Mouse (Mus musculus) embryonic facial prominence, embryonic 15.5 days (tissue): ENCODE measurements around the gene Gpr89. TPM values are rescaled to one million over a fixed set of nuclear protein-coding genes. Genes with fewer than 3 reads are reported as not detected.

Experiments used
- ATAC-seq: fragments of 200-750 bp; cut with Nextera tagmentation; 2 replicates; pipeline ENCODE4 v1.8.0; 2017; ENCODE audit warnings: low read depth, moderate TSS enrichment; ENCODE audit not compliant: insufficient number of reproducible peaks, low FRiP score, low TSS enrichment
- H3K27ac ChIP-seq: fragments of 300-500 bp; sonication (generic); replicated peaks from 2 replicates; pipeline ENCODE4 v1.5.1; 2015; ENCODE audit warnings: mild to moderate bottlenecking, inconsistent platforms
- H3K27me3 ChIP-seq: fragments of 300-500 bp; sonication (generic); 2 replicates; pipeline ENCODE4 v1.6.1; 2015; ENCODE audit warnings: inconsistent platforms
- H3K36me3 ChIP-seq: fragments of 300-500 bp; sonication (generic); 2 replicates; pipeline ENCODE4 v1.6.1; 2015; ENCODE audit warnings: mild to moderate bottlenecking, inconsistent platforms
- H3K4me1 ChIP-seq: fragments of 300-500 bp; sonication (generic); 2 replicates; pipeline ENCODE4 v1.6.1; 2015; ENCODE audit warnings: inconsistent platforms
- H3K4me2 ChIP-seq: fragments of 300-500 bp; sonication (generic); replicated peaks from 2 replicates; pipeline ENCODE4 v1.6.1; 2015; ENCODE audit warnings: mild to moderate bottlenecking, inconsistent platforms
- H3K4me3 ChIP-seq: fragments of 300-500 bp; sonication (generic); replicated peaks from 2 replicates; pipeline ENCODE4 v1.5.1; 2015; ENCODE audit warnings: mild to moderate bottlenecking, inconsistent platforms
- H3K9ac ChIP-seq: fragments of 300-500 bp; sonication (generic); 2 replicates; pipeline ENCODE4 v1.6.1; 2015; ENCODE audit warnings: inconsistent platforms
- H3K9me3 ChIP-seq: fragments of 300-500 bp; sonication (generic); replicated peaks from 2 replicates; pipeline ENCODE4 v1.6.1; 2016; ENCODE audit warnings: inconsistent platforms
- WGBS: fragments of 180-500 bp; shearing (Covaris S2); methylation state at CpG from one replicate; pipeline ENCODE4 v1.1.7; 2015; 5-methylcytosine and 5-hydroxymethylcytosine counted together
- polyA plus RNA-seq: library from polyadenylated mRNA; unstranded; fragments of >200 nt; fragmentation: Nextera tagmentation; extraction: Ambion mirVana; gene quantifications from 2 replicates; pipeline ENCODE4 v1.2.1, GENCODE M21; 2015

Gene Gpr89
- polyA plus RNA-seq, 1 experiment from 2014 or later, result 37.8 TPM

DNA sequence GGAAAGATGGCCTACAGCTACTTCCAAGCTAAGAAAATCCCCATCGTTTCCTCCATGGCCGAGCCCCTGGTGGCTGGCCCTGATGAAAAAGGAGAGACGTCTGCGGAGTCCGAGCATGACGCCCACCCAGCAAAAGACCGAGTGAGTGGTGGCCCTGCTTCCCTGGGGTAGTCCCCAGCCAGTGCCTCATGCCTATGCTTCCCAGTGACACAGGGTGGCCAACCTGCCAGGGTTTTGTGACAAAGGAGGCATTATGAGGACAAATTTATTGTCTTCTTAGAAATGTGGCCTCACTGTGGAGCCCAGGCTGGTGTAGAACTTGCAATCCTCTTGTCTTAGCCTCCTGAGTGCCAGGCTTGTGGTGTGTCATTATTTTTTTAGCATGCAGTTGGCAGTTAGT lies 36.1 kb downstream of the Gpr89 start:
- Histone ChIP-seq H3K4me1 (no peaks in the 10 kb centered on the region), H3K36me3 (peaks cover 56% of the 10 kb centered on the region), H3K27ac (no peak overlapping the region), H3K4me3 (no peak overlapping the region), H3K4me2 (no peak overlapping the region), H3K9me3 (no peaks in the 10 kb centered on the region), H3K27me3 (no peaks in the 10 kb centered on the region), H3K9ac (no peak overlapping the region)
- WGBS, result 96% methylated on average over 7 of the region's 7 CpGs
- ATAC-seq, result no peak

DNA sequence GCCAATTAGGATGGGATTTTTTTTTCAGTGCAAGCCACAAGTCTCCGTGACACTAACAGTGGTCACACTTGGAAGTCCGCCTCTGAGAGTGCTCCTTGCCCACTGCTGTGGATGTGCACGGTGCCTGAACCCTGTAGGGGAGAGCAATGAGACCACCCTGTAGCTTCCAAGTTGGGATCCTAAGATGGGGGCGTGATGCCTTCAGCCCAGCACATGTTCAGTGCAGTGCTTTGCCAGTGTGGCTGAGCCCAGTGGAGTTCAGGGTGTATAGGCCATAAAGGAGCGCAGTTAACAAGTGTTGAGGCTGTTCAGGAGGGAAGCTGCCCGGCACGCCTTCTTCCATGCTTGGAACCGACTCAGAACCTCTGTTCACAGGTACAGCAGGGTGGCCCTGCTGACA lies 36.6 kb downstream of the Gpr89 start:
- H3K4me2 ChIP-seq, result no peak overlapping the region
- no peak overlapping the region for H3K9ac ChIP-seq
- ATAC-seq, result no peak
- peaks cover 51% of the 10 kb centered on the region for H3K36me3 ChIP-seq
- H3K9me3 ChIP-seq, result no peaks in the 10 kb centered on the region
- H3K4me1 ChIP-seq, result no peaks in the 10 kb centered on the region
- WGBS, result 89% methylated on average over 8 of the region's 8 CpGs
- H3K27ac ChIP-seq, result no peak overlapping the region
- no peak overlapping the region for H3K4me3 ChIP-seq
- H3K27me3 ChIP-seq, result no peaks in the 10 kb centered on the region

DNA sequence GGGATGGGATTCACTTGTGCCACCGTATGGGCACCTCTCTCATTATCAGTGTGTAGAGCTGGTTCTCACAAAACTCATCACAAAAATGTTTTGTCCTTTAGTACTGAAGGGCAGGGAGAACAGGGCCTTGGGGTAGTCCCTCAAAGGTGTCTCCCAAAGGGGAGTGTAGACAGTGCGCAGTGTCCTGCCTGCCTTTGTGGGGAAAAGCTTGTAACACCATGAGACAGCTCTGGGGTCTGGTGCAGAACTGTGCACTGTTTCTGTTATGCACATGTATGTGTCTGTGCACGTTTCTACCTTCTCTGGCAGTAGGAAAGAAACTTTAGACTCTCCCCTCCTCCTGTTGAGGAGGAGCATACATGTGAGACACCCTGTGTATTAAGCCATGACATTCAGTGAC lies 37.3 kb downstream of the Gpr89 start:
- H3K36me3 ChIP-seq, result peaks cover 44% of the 10 kb centered on the region
- no peaks in the 10 kb centered on the region for H3K9me3 ChIP-seq
- H3K27me3 ChIP-seq, result no peaks in the 10 kb centered on the region
- ATAC-seq, result no peak
- WGBS, result 86% methylated on average over 3 of the region's 3 CpGs
- H3K4me1 ChIP-seq, result no peaks in the 10 kb centered on the region
- no peak overlapping the region for H3K9ac ChIP-seq
- H3K4me3 ChIP-seq, result no peak overlapping the region
- no peak overlapping the region for H3K4me2 ChIP-seq
- H3K27ac ChIP-seq, result no peak overlapping the region

DNA sequence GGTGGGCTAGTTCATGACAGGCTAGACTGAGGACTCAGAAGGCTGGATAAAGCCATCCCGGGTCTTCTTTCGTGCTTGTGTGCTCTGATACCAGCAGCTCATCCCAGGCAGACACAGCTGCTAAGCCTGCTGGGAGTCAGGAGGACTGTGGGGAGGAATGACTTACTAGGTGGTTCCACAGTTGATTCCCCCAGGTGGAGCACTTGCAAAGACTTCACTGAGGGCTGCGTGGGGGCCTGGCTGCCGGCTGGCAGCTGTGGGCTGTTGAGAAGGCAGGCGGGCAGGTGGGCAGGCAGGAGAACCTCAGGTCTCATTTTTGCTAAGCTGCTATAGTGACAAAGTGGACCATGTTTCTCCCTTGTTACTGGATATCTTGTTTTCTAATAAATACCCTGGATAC lies 44.6 kb downstream of the Gpr89 start:
- Histone ChIP-seq H3K27ac (no peak overlapping the region), H3K9ac (no peak overlapping the region), H3K9me3 (no peaks in the 10 kb centered on the region), H3K27me3 (no peaks in the 10 kb centered on the region), H3K4me3 (no peak overlapping the region), H3K4me2 (no peak overlapping the region), H3K4me1 (no peaks in the 10 kb centered on the region), H3K36me3 (no peaks in the 10 kb centered on the region)
- ATAC-seq, result no peak
- WGBS, result 87% methylated on average over 5 of the region's 5 CpGs

DNA sequence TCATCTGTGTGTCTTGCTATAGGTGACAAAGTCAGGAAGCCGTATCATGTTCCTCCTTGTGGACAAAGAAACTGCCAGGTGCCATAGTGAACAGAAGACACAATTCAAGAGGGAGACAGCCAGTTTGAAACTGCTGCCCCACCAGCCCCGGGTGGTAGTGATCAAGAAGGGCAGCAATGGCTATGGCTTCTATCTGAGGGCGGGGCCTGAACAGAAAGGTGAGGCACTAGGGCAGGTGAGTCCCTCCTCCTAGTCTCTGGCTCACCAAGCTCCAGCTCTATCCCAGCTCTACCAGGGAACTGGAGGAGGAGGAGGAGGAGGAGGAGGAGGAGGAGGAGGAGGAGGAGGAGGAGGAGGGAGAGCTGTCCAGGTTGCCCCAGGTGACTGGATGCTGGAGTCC lies 49.3 kb downstream of the Gpr89 start:
- Histone ChIP-seq H3K27me3 (no peaks in the 10 kb centered on the region), H3K4me3 (no peak overlapping the region), H3K9me3 (no peaks in the 10 kb centered on the region), H3K4me1 (no peaks in the 10 kb centered on the region), H3K9ac (no peak overlapping the region), H3K4me2 (no peak overlapping the region), H3K27ac (no peak overlapping the region), H3K36me3 (no peaks in the 10 kb centered on the region)
- ATAC-seq, result no peak
- whole genome bisulfite sequencing, result 79% methylated on average over 3 of the region's 3 CpGs

DNA sequence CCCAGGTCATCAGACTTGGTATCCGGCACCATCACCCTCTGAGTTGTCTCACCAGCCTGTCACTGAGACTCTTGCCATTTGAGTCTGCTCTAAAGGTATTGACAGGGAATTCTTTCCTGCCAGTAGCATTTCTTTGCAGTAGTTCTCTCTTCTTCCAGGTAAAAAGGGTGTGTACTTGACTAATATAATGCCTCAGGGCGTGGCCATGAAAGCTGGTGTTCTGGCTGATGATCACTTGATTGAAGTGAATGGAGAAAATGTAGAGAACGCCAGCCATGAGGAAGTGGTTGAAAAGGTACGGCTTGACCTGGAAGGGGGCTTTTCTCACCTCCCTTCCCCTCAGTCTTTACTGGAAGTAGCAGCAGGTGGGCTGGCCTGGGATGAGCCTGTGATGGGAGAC lies 50.8 kb downstream of the Gpr89 start:
- WGBS, result 80% methylated on average over 4 of the region's 4 CpGs

DNA sequence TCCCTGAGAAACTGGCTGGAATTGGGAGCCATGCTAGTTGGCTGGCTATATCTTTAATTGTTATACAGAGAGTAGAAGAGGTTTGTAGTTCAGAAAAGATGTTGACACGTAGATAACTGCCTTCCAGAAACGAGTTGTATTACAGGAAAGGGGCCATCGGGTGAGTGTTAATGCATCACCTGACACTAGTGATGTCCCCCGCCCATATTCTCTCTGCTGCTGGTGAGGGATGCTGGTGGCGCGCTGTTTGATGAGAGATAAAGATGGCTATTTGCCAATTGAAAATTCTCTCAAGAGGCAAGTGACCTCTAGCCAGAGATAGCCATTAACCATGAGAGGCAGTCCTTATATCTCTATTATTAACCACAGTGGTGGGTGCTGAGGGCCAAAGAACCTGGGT lies 52.6 kb downstream of the Gpr89 start:
- H3K9ac ChIP-seq, result no peak overlapping the region
- ATAC-seq, result no peak
- H3K27ac ChIP-seq, result no peak overlapping the region
- H3K4me3 ChIP-seq, result no peak overlapping the region
- H3K4me2 ChIP-seq, result no peak overlapping the region
- WGBS, result 74% methylated on average over 6 of the region's 6 CpGs
- no peaks in the 10 kb centered on the region for H3K36me3 ChIP-seq
- no peaks in the 10 kb centered on the region for H3K27me3 ChIP-seq
- no peaks in the 10 kb centered on the region for H3K4me1 ChIP-seq
- H3K9me3 ChIP-seq, result no peaks in the 10 kb centered on the region

More for the DNA sequence above, 50.8 kb downstream of the Gpr89 start:
- H3K9ac ChIP-seq, result no peak overlapping the region
- no peaks in the 10 kb centered on the region for H3K27me3 ChIP-seq
- H3K36me3 ChIP-seq, result no peaks in the 10 kb centered on the region
- ATAC-seq, result no peak
- H3K4me2 ChIP-seq, result no peak overlapping the region
- no peaks in the 10 kb centered on the region for H3K9me3 ChIP-seq
- no peak overlapping the region for H3K27ac ChIP-seq
- no peaks in the 10 kb centered on the region for H3K4me1 ChIP-seq
- no peak overlapping the region for H3K4me3 ChIP-seq

DNA sequence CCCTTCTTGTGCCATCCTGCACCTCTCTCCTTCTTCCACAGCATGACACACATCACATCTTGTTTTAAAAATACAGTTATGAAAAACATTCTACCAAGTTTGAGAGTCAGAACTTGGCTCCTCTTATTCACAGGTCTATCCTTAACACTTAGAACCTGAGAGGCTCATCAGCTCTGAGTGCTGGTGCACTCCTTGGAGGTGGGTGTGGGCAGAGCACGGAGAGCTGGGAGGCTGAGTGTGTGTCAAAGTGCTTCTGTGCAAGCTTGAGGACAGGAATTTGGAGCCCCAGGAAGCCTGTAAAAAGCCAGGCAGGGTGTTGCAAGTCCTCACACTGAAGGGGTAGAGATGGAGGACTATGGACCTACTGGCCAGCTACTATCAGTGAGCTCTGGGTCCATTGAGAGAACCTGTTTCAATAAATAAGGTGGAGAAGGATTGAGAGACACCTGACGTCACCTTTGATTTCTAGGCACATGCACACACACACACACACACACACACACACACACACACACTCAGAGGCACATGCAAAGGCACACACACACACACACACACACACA lies 55.9 kb downstream of the Gpr89 start:
- Histone ChIP-seq H3K27me3 (no peaks in the 10 kb centered on the region), H3K36me3 (no peaks in the 10 kb centered on the region), H3K4me3 (no peak overlapping the region), H3K27ac (no peak overlapping the region), H3K4me1 (no peaks in the 10 kb centered on the region), H3K4me2 (no peak overlapping the region), H3K9ac (no peak overlapping the region), H3K9me3 (no peaks in the 10 kb centered on the region)
- 79% methylated on average over 2 of the region's 2 CpGs for WGBS
- ATAC-seq, result no peak

DNA sequence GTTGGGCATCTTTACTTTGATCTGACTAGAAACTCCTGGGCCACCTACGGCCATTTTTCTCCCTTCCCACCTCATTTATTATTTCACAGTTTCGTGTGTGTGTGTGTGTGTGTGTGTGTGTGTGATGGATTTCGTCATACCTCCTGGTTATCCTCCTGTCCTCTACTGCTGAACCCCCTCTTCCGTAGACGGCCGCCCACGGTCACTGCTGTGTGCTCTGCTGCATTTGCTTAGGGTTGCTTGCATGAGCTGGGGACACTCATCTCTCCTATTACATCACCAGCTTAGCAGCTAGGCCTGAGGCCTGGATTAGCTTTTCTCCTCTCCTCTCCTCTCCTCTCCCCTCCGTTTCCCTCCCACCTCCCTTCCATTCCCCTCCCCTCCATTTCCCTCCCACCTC lies 56.7 kb downstream of the Gpr89 start:
- Histone ChIP-seq H3K27me3 (no peaks in the 10 kb centered on the region), H3K9me3 (no peaks in the 10 kb centered on the region), H3K27ac (no peak overlapping the region), H3K4me1 (no peaks in the 10 kb centered on the region), H3K4me3 (no peak overlapping the region), H3K36me3 (no peaks in the 10 kb centered on the region), H3K4me2 (no peak overlapping the region), H3K9ac (no peak overlapping the region)
- WGBS, result 76% methylated on average over 7 of the region's 8 CpGs
- ATAC-seq, result no peak

DNA sequence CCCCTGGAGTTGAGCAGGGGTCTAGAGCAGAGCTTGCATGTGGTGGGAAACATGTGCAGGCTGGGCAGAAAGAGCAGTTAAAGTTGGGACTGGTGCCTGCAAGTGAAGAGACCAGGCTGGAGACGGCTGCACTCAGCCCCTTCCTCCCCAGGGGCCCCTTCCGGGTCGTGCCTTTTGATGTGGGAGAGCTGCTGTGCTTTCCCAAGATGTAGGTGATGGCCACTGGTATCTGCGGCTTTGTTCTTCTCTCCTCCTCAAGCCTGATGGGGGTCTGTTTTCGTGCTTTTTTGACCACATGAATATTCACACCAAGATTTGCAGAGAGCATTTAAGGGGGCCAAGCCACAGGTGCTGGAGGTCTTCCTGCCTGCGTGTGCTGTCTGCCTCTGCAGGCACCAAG lies 57.5 kb downstream of the Gpr89 start:
- Histone ChIP-seq H3K27me3 (no peaks in the 10 kb centered on the region), H3K4me3 (no peak overlapping the region)
- WGBS, result 36% methylated on average over 6 of the region's 6 CpGs

DNA sequence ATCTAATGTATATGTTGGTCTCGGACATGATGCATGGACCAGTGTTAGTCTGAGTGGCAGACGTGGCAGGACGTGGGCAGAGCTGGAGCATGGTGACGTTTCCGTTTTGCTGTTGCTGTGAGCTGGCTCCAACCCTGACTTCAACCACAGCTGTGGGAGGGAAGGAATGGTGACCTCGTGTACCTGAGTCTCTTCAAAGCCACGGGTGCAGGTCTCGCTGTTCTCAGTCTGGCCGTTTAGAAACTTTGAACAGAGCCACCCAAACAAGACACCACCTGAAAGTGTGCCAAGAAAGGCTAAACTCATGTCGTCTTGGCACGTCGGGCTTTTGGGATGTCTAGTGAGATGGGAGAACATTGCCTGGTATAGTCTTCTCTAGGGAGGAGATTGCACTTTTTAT lies 58.2 kb downstream of the Gpr89 start:
- Histone ChIP-seq H3K4me3 (no peak overlapping the region), H3K36me3 (no peaks in the 10 kb centered on the region), H3K4me2 (no peak overlapping the region), H3K27me3 (no peaks in the 10 kb centered on the region), H3K9ac (no peak overlapping the region), H3K27ac (no peak overlapping the region), H3K4me1 (no peaks in the 10 kb centered on the region), H3K9me3 (no peaks in the 10 kb centered on the region)
- WGBS, result 79% methylated on average over 12 of the region's 12 CpGs
- no peak for ATAC-seq

More for the DNA sequence above, 57.5 kb downstream of the Gpr89 start:
- no peak overlapping the region for H3K9ac ChIP-seq
- ATAC-seq, result no peak
- H3K9me3 ChIP-seq, result no peaks in the 10 kb centered on the region
- H3K4me2 ChIP-seq, result no peak overlapping the region
- no peak overlapping the region for H3K27ac ChIP-seq
- no peaks in the 10 kb centered on the region for H3K4me1 ChIP-seq
- no peaks in the 10 kb centered on the region for H3K36me3 ChIP-seq

DNA sequence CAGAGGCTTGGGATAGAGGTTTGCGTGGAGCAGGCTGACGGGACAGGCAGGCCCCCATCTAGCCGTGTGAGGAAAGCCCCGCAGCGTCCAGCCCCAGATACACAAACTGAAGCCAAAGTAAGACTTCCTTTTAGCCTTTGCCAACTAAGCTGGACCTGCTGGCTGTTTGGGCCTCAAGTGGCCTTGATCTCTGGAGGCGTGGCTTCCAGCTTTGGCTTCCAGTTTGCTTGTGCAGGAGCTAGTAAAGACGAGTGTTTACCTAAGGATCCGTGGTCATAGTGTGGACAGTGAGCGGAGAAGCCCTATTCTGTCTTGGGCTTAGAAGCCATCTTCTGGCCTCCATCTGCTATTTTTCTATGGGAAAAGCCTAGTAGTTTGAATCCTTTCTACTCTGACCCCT lies 59.3 kb downstream of the Gpr89 start:
- Histone ChIP-seq H3K9ac (no peak overlapping the region), H3K27ac (no peak overlapping the region), H3K9me3 (no peaks in the 10 kb centered on the region), H3K36me3 (no peaks in the 10 kb centered on the region), H3K4me3 (no peak overlapping the region), H3K4me2 (no peak overlapping the region), H3K4me1 (no peaks in the 10 kb centered on the region), H3K27me3 (no peaks in the 10 kb centered on the region)
- ATAC-seq, result no peak
- 86% methylated on average over 9 of the region's 9 CpGs for WGBS
